Mouse (Mus musculus): ENCODE results near the gene Nuak2. TPM values are rescaled to one million over a fixed set of nuclear protein-coding genes. Genes with fewer than 3 reads are reported as not detected.

The Nuak2 gene
- polyA plus RNA-seq, 1 experiment from 2014 or later = 11.9 TPM

- peak; percentile 23 for TF ChIP-seq CTCF (IDR thresholded peaks at IDR 0.05)
- no peak for TF ChIP-seq EP300 (IDR thresholded peaks at IDR 0.05)
- H3K4me2 ChIP-seq (replicated peaks; ENCODE audit: low read depth, low read length) = no peak overlapping the region
- no peak overlapping the region for H3K4me3 ChIP-seq (ENCODE audit: low read depth, low read length)
- no peaks in the 10 kb centered on the region for H3K36me3 ChIP-seq (ENCODE audit: insufficient read depth, low read length)
- 94% methylated on average over 4 of the region's 4 CpGs for WGBS
- ATAC-seq = no peak
- no peaks in the 10 kb centered on the region for H3K27me3 ChIP-seq (replicated peaks; ENCODE audit: insufficient read depth, low read length)
- DNase-seq (ENCODE audit: low spot score) = no peak
- H3K9me3 ChIP-seq (ENCODE audit: low read length) = no peaks in the 10 kb centered on the region
- no peak overlapping the region for H3K9ac ChIP-seq (replicated peaks; ENCODE audit: low read depth)
- no peak overlapping the region for H3K27ac ChIP-seq (ENCODE audit: low read length)
- H3K4me1 ChIP-seq (ENCODE audit: insufficient read depth, low read depth, low read length) = peaks cover 3% of the 10 kb centered on the region; the same call in 1 of the 2 replicates
Observed at GRCm38 (mm10) chr1:132351058-132351457, 35.1 kb downstream of the Nuak2 start.

DNA sequence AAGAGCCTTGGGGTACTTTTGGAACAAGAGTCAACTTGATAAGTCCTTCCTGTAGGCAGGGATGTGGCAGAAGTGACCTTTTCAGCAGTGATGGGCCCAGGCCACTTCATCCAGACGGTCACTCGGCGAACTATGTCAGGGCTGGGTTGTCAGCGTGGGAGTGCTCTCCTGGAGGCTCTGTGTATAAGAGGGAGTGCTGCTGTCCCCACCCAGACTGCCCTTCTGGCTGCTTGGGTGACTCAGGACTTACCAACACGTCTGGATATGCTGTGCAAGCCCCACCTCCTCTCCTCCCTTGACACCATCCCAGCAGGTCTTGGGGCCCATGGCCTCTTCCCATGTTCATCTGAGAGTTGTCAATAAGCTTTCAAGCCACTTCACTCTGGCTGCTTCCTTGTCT lies 37.5 kb downstream of the Nuak2 start:
- peaks cover 5% of the 10 kb centered on the region; the same call in 1 of the 2 replicates for H3K36me3 ChIP-seq (ENCODE audit: insufficient read depth, low read length)
- H3K9me3 ChIP-seq (ENCODE audit: low read length) = no peaks in the 10 kb centered on the region
- no peaks in the 10 kb centered on the region for H3K27me3 ChIP-seq (replicated peaks; ENCODE audit: insufficient read depth, low read length)
- H3K4me3 ChIP-seq (ENCODE audit: low read depth, low read length) = no peak overlapping the region
- H3K4me2 ChIP-seq (replicated peaks; ENCODE audit: low read depth, low read length) = no peak overlapping the region
- no peak for DNase-seq (ENCODE audit: low spot score)
- TF ChIP-seq EP300 (IDR thresholded peaks at IDR 0.05) = no peak
- no peak for TF ChIP-seq CTCF (IDR thresholded peaks at IDR 0.05)
- H3K9ac ChIP-seq (replicated peaks; ENCODE audit: low read depth) = no peak overlapping the region
- no peaks in the 10 kb centered on the region; the same call in 1 of the 2 replicates for H3K4me1 ChIP-seq (ENCODE audit: insufficient read depth, low read depth, low read length)
- ATAC-seq = peak; percentile 65
- WGBS = 43% methylated on average over 5 of the region's 5 CpGs
- H3K27ac ChIP-seq (ENCODE audit: low read length) = no peak overlapping the region

GRCm38 (mm10) chr1:132354234-132354633 lies 38.3 kb downstream of the Nuak2 start:
- 74% methylated on average over 9 of the region's 9 CpGs for WGBS
- ATAC-seq (no peak), DNase-seq (ENCODE audit: low spot score) (no peak)
- H3K4me2 ChIP-seq (replicated peaks; ENCODE audit: low read depth, low read length) = no peak overlapping the region
- no peak for TF ChIP-seq CTCF (IDR thresholded peaks at IDR 0.05)
- no peak for TF ChIP-seq EP300 (IDR thresholded peaks at IDR 0.05)
- H3K36me3 ChIP-seq (ENCODE audit: insufficient read depth, low read length) = peaks cover 5% of the 10 kb centered on the region; the same call in 1 of the 2 replicates
- no peaks in the 10 kb centered on the region for H3K27me3 ChIP-seq (replicated peaks; ENCODE audit: insufficient read depth, low read length)
- no peak overlapping the region for H3K27ac ChIP-seq (ENCODE audit: low read length)
- H3K9me3 ChIP-seq (ENCODE audit: low read length) = no peaks in the 10 kb centered on the region
- no peak overlapping the region for H3K4me3 ChIP-seq (ENCODE audit: low read depth, low read length)
- no peaks in the 10 kb centered on the region; the same call in 1 of the 2 replicates for H3K4me1 ChIP-seq (ENCODE audit: insufficient read depth, low read depth, low read length)
- H3K9ac ChIP-seq (replicated peaks; ENCODE audit: low read depth) = no peak overlapping the region

DNA sequence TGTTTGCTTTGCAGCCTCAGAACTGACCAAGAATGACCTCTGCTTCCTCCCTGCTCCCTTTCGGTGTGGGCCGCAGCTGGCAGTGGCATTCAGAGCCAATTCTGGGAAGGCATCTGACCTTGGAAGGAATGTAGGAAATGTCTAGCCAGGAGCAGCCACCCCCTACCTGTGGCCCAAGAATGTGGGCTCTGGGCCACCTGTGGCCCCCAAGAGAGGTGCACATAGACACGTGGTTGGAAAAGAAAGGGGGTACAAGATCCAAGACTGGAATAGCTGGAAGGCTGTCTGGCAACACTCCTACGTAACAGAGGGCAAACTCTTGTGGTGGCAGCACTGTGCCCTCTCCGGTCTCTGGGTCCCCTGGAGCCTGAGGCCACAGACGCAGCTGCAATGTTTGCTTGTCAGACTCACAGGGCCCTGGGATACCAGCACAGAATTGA lies 39.3 kb downstream of the Nuak2 start:
- H3K4me1 ChIP-seq (ENCODE audit: insufficient read depth, low read depth, low read length) = no peaks in the 10 kb centered on the region; the same call in 1 of the 2 replicates
- WGBS = 42% methylated on average over 6 of the region's 6 CpGs
- peaks cover 5% of the 10 kb centered on the region for H3K36me3 ChIP-seq (ENCODE audit: insufficient read depth, low read length)
- no peak overlapping the region for H3K9ac ChIP-seq (replicated peaks; ENCODE audit: low read depth)
- ATAC-seq = peak; percentile 20; the same call in 1 of the 2 replicates
- H3K9me3 ChIP-seq (ENCODE audit: low read length) = no peaks in the 10 kb centered on the region
- no peak overlapping the region for H3K4me2 ChIP-seq (replicated peaks; ENCODE audit: low read depth, low read length)
- no peak overlapping the region for H3K4me3 ChIP-seq (ENCODE audit: low read depth, low read length)
- TF ChIP-seq CTCF (IDR thresholded peaks at IDR 0.05) (no peak), EP300 (IDR thresholded peaks at IDR 0.05) (no peak)
- no peaks in the 10 kb centered on the region for H3K27me3 ChIP-seq (replicated peaks; ENCODE audit: insufficient read depth, low read length)
- no peak overlapping the region for H3K27ac ChIP-seq (ENCODE audit: low read length)
- DNase-seq (ENCODE audit: low spot score) = no peak

DNA sequence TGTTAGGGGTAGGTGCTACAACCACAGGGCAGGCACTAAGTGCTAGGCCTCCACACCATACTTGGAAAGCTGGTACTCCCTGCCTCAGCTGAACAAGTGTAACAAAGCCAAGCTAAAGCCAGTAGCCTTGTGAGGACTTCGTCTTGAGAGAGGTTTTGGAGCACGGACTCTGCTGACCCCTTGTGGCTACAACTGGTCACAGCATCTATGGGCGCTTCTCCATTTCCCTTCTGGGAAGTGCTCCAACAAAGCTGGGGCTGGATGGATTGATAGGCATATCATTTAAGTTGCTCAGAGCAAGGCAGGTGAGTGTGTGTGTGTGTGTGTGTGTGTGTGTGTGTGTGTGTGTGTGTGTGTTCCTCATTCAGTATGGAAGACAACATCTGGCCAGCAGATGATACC lies 39.9 kb downstream of the Nuak2 start:
- WGBS = 2% methylated on average over 3 of the region's 3 CpGs
- no peak overlapping the region for H3K9ac ChIP-seq (replicated peaks; ENCODE audit: low read depth)
- no peak overlapping the region for H3K27ac ChIP-seq (ENCODE audit: low read length)

GRCm38 (mm10) chr1:132356841-132357240 lies 40.9 kb downstream of the Nuak2 start:
- Histone ChIP-seq H3K36me3 (ENCODE audit: insufficient read depth, low read length) (peaks cover 13% of the 10 kb centered on the region), H3K9me3 (ENCODE audit: low read length) (no peaks in the 10 kb centered on the region), H3K4me3 (ENCODE audit: low read depth, low read length) (no peak overlapping the region), H3K27me3 (replicated peaks; ENCODE audit: insufficient read depth, low read length) (no peaks in the 10 kb centered on the region), H3K27ac (ENCODE audit: low read length) (no peak overlapping the region), H3K4me2 (replicated peaks; ENCODE audit: low read depth, low read length) (no peak overlapping the region), H3K4me1 (ENCODE audit: insufficient read depth, low read depth, low read length) (no peaks in the 10 kb centered on the region; the same call in 1 of the 2 replicates), H3K9ac (replicated peaks; ENCODE audit: low read depth) (no peak overlapping the region)
- WGBS = 58% methylated on average over 1 of the region's 1 CpGs
- no peak for DNase-seq (ENCODE audit: low spot score)
- no peak for ATAC-seq
- TF ChIP-seq CTCF (IDR thresholded peaks at IDR 0.05) = no peak
- no peak for TF ChIP-seq EP300 (IDR thresholded peaks at IDR 0.05)

More for the DNA sequence above, 39.9 kb downstream of the Nuak2 start:
- Histone ChIP-seq H3K4me1 (ENCODE audit: insufficient read depth, low read depth, low read length) (no peaks in the 10 kb centered on the region; the same call in 1 of the 2 replicates), H3K4me3 (ENCODE audit: low read depth, low read length) (no peak overlapping the region), H3K27me3 (replicated peaks; ENCODE audit: insufficient read depth, low read length) (no peaks in the 10 kb centered on the region), H3K9me3 (ENCODE audit: low read length) (no peaks in the 10 kb centered on the region), H3K36me3 (ENCODE audit: insufficient read depth, low read length) (peaks cover 12% of the 10 kb centered on the region), H3K4me2 (replicated peaks; ENCODE audit: low read depth, low read length) (no peak overlapping the region)
- ATAC-seq (peak; percentile 52), DNase-seq (ENCODE audit: low spot score) (peak; percentile 93)
- TF ChIP-seq EP300 (IDR thresholded peaks at IDR 0.05) (no peak), CTCF (IDR thresholded peaks at IDR 0.05) (peak; percentile 100)

GRCm38 (mm10) chr1:132361959-132362358 lies 46.0 kb downstream of the Nuak2 start:
- no peak for TF ChIP-seq CTCF (IDR thresholded peaks at IDR 0.05)
- no peak for TF ChIP-seq EP300 (IDR thresholded peaks at IDR 0.05)
- Histone ChIP-seq H3K4me1 (ENCODE audit: insufficient read depth, low read depth, low read length) (no peaks in the 10 kb centered on the region), H3K4me3 (ENCODE audit: low read depth, low read length) (no peak overlapping the region), H3K4me2 (replicated peaks; ENCODE audit: low read depth, low read length) (no peak overlapping the region), H3K9ac (replicated peaks; ENCODE audit: low read depth) (no peak overlapping the region), H3K36me3 (ENCODE audit: insufficient read depth, low read length) (peaks cover 10% of the 10 kb centered on the region), H3K27me3 (replicated peaks; ENCODE audit: insufficient read depth, low read length) (no peaks in the 10 kb centered on the region), H3K27ac (ENCODE audit: low read length) (no peak overlapping the region), H3K9me3 (ENCODE audit: low read length) (no peaks in the 10 kb centered on the region)
- DNase-seq (ENCODE audit: low spot score) = no peak
- no peak for ATAC-seq
- 62% methylated on average over 6 of the region's 6 CpGs for WGBS
